Mouse (Mus musculus) limb, embryonic 14.5 days (tissue): ENCODE measurements around the gene Fes. TPM values are rescaled to one million over a fixed set of nuclear protein-coding genes. Genes with fewer than 3 reads are reported as not detected.

ENCODE experiments used
- ATAC-seq: fragments of 200-750 bp; cut with Nextera tagmentation; 2 replicates; pipeline ENCODE4 v1.8.0; 2017; ENCODE audit warnings: low read depth, moderate number of reproducible peaks, moderate TSS enrichment; ENCODE audit not compliant: low FRiP score
- DNase-seq: peaks from one replicate; pipeline ENCODE4 v3.0.0-alpha.2; 2015; ENCODE audit warnings: low spot score
- H3K27ac ChIP-seq: fragments of 300-500 bp; sonication (generic); replicated peaks from 2 replicates; pipeline ENCODE4 v1.5.1; 2014; ENCODE audit warnings: low read depth, mild to moderate bottlenecking, low read length, moderate library complexity, mixed read lengths
- H3K27me3 ChIP-seq: fragments of 300-500 bp; sonication (generic); 2 replicates; pipeline ENCODE4 v1.6.1; 2014; ENCODE audit warnings: low read length, mixed read lengths; ENCODE audit not compliant: control insufficient read depth, insufficient read depth
- H3K36me3 ChIP-seq: fragments of 300-500 bp; sonication (generic); 2 replicates; pipeline ENCODE4 v1.6.1; 2014; ENCODE audit warnings: mild to moderate bottlenecking, low read length, moderate library complexity, mixed read lengths; ENCODE audit not compliant: control insufficient read depth, insufficient read depth
- H3K4me1 ChIP-seq: fragments of 300-500 bp; sonication (generic); 2 replicates; pipeline ENCODE4 v1.6.1; 2014; ENCODE audit warnings: antibody characterized with exemption, low read length, mixed read lengths; ENCODE audit not compliant: control insufficient read depth, insufficient read depth
- H3K4me2 ChIP-seq: fragments of 300-500 bp; sonication (generic); replicated peaks from 2 replicates; pipeline ENCODE4 v1.6.1; 2014; ENCODE audit warnings: low read depth, mild to moderate bottlenecking, low read length, moderate library complexity; ENCODE audit not compliant: severe bottlenecking
- H3K4me3 ChIP-seq: fragments of 300-500 bp; sonication (generic); replicated peaks from 2 replicates; pipeline ENCODE4 v1.5.1; 2014; ENCODE audit warnings: low read length
- H3K9ac ChIP-seq: fragments of 300-500 bp; sonication (generic); 2 replicates; pipeline ENCODE4 v1.6.1; 2014; ENCODE audit warnings: mild to moderate bottlenecking, low read depth, low read length, moderate library complexity; ENCODE audit not compliant: severe bottlenecking
- H3K9me3 ChIP-seq: fragments of 300-500 bp; sonication (generic); 2 replicates; pipeline ENCODE4 v1.6.1; 2016; ENCODE audit warnings: low read length; ENCODE audit not compliant: control insufficient read depth
- POLR2A ChIP-seq: fragments of 200-500 bp; IDR thresholded peaks from 2 replicates; pipeline ENCODE4 v1.8.0; 2012; ENCODE audit warnings: inconsistent platforms, mild to moderate bottlenecking, moderate library complexity, borderline replicate concordance; ENCODE audit not compliant: insufficient read depth, insufficient read length; ENCODE audit errors: extremely low read depth
- WGBS: fragments of 180-500 bp; shearing (Covaris S2); extraction: QIAGEN DNeasy Blood & Tissue Kit; methylation state at CpG from one replicate; pipeline ENCODE4 v1.1.7; 2014; 5-methylcytosine and 5-hydroxymethylcytosine counted together
- polyA plus RNA-seq, 2 experiments: library from polyadenylated mRNA; depleted of rRNA in 1 of 2; stranded (reverse) in 1 of 2; unstranded in 1 of 2; fragments of >200 nt; fragmentation: Nextera tagmentation in 1 of 2; extraction: Ambion mirVana in 1 of 2; gene quantifications; 2 replicates each; pipeline versions ENCODE4 v1.2.1 to v1.2.3; 2012 to 2014

Fes gene
- polyA plus RNA-seq, 2 experiments, result 12.6 to 23.5 TPM

GRCm38 (mm10) chr7:80379531-80379930 lies 8.2 kb downstream of the Fes start:
- WGBS, result 67% methylated on average over 13 of the region's 13 CpGs
- H3K9ac ChIP-seq, result no peak overlapping the region
- peaks cover 43% of the 10 kb centered on the region for H3K36me3 ChIP-seq
- no peak overlapping the region for H3K27ac ChIP-seq
- no peaks in the 10 kb centered on the region for H3K27me3 ChIP-seq
- H3K4me2 ChIP-seq, result no peak overlapping the region
- no peak overlapping the region for H3K4me3 ChIP-seq
- TF ChIP-seq POLR2A, result no peak
- ATAC-seq (no peak), DNase-seq (no peak)
- no peaks in the 10 kb centered on the region for H3K4me1 ChIP-seq
- H3K9me3 ChIP-seq, result no peaks in the 10 kb centered on the region

- Histone ChIP-seq H3K27ac (no peak overlapping the region), H3K9ac (no peak overlapping the region), H3K36me3 (peaks cover 32% of the 10 kb centered on the region), H3K4me1 (no peaks in the 10 kb centered on the region), H3K4me3 (no peak overlapping the region), H3K9me3 (no peaks in the 10 kb centered on the region), H3K4me2 (no peak overlapping the region), H3K27me3 (no peaks in the 10 kb centered on the region)
- WGBS, result 36% methylated on average over 6 of the region's 6 CpGs
- TF ChIP-seq POLR2A, result no peak
- ATAC-seq (no peak), DNase-seq (no peak)
Observed at GRCm38 (mm10) chr7:80377471-80377870, 10.3 kb downstream of the Fes start.

GRCm38 (mm10) chr7:80376192-80376591 lies 11.6 kb downstream of the Fes start:
- Histone ChIP-seq H3K4me2 (no peak overlapping the region), H3K27ac (no peak overlapping the region), H3K4me1 (no peaks in the 10 kb centered on the region), H3K36me3 (peaks cover 25% of the 10 kb centered on the region), H3K27me3 (no peaks in the 10 kb centered on the region), H3K9ac (no peak overlapping the region), H3K9me3 (no peaks in the 10 kb centered on the region), H3K4me3 (no peak overlapping the region)
- no peak for TF ChIP-seq POLR2A
- DNase-seq (no peak), ATAC-seq (no peak)
- WGBS, result 86% methylated on average over 10 of the region's 10 CpGs

GRCm38 (mm10) chr7:80375376-80376039 lies 12.2 kb downstream of the Fes start:
- H3K27ac ChIP-seq, result no peak overlapping the region
- H3K4me2 ChIP-seq, result no peak overlapping the region
- no peak for DNase-seq
- ATAC-seq, result no peak
- no peak overlapping the region for H3K9ac ChIP-seq
- no peaks in the 10 kb centered on the region for H3K4me1 ChIP-seq
- H3K4me3 ChIP-seq, result no peak overlapping the region
- WGBS, result 77% methylated on average over 9 of the region's 9 CpGs
- peaks cover 22% of the 10 kb centered on the region for H3K36me3 ChIP-seq
- TF ChIP-seq POLR2A, result no peak
- no peaks in the 10 kb centered on the region for H3K27me3 ChIP-seq
- H3K9me3 ChIP-seq, result no peaks in the 10 kb centered on the region

GRCm38 (mm10) chr7:80374733-80375132 lies 13.0 kb downstream of the Fes start:
- ATAC-seq, result no peak
- 93% methylated on average over 3 of the region's 3 CpGs for WGBS
- H3K27ac ChIP-seq, result no peak overlapping the region

More at GRCm38 (mm10) chr7:80374733-80375132, 13.0 kb downstream of the Fes start:
- H3K9ac ChIP-seq, result no peak overlapping the region
- no peak for TF ChIP-seq POLR2A
- DNase-seq, result no peak
- peaks cover 18% of the 10 kb centered on the region for H3K36me3 ChIP-seq
- H3K9me3 ChIP-seq, result no peaks in the 10 kb centered on the region
- H3K27me3 ChIP-seq, result no peaks in the 10 kb centered on the region
- no peak overlapping the region for H3K4me3 ChIP-seq
- H3K4me1 ChIP-seq, result peaks cover 4% of the 10 kb centered on the region
- no peak overlapping the region for H3K4me2 ChIP-seq
